Mouse (Mus musculus) cortical plate, adult 2 months (tissue): ENCODE data around the gene Slc16a3. TPM values are rescaled to one million over a fixed set of nuclear protein-coding genes. Genes with fewer than 3 reads are reported as not detected.

Source experiments
- H3K27ac ChIP-seq: fragments of 200-500 bp; 2 replicates; pipeline ENCODE4 v1.5.1; 2012; ENCODE audit warnings: low read length, control low read depth, inconsistent platforms; ENCODE audit not compliant: insufficient read depth
- H3K4me1 ChIP-seq: fragments of 200-500 bp; 2 replicates; pipeline ENCODE4 v1.6.1; 2011; ENCODE audit warnings: low read length; ENCODE audit not compliant: control insufficient read depth, insufficient read depth
- H3K4me3 ChIP-seq: fragments of 200-500 bp; 2 replicates; pipeline ENCODE4 v1.5.1; 2011; ENCODE audit warnings: mild to moderate bottlenecking, low read length, control low read depth; ENCODE audit not compliant: insufficient read depth
- CTCF ChIP-seq: fragments of 200-500 bp; IDR thresholded peaks from 2 replicates; pipeline ENCODE4 v1.5.1; 2011; ENCODE audit warnings: mild to moderate bottlenecking, control low read depth, low read length; ENCODE audit not compliant: insufficient read depth; ENCODE audit errors: extremely low read depth
- POLR2A ChIP-seq: fragments of 200-500 bp; IDR thresholded peaks from 2 replicates; pipeline ENCODE4 v1.6.1; 2011; ENCODE audit warnings: mild to moderate bottlenecking, low read length, control low read depth; ENCODE audit not compliant: insufficient read depth; ENCODE audit errors: extremely low read depth
- polyA plus RNA-seq: library from polyadenylated mRNA; depleted of rRNA; stranded (reverse); fragments of >200 nt; gene quantifications from 2 replicates; pipeline ENCODE4 v1.2.3, GENCODE M21; 2012; rRNA removed

The Slc16a3 gene
- polyA plus RNA-seq, 1 experiment: 7.1 TPM

DNA sequence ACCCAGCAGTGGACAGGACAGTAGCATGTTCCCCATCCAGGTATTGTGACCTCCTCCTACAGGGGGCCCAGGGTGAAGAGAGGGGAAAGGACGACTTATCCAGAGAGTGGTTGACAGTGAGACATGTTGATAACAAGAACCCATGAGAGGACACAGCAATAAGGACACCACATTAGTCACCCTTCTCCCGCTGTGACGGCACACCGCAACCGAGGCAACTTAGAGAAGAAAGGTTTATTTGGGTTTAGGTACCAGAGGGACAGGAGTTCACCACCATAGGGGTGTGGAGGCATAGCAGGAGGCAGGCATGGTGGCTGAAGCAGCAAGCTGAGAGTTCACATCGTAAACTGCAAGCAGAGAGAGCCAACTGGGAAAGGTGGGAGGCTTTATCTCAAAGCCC is 57.9 kb downstream of the Slc16a3 start:
- H3K4me3 ChIP-seq: no peak overlapping the region
- peaks cover 1% of the 10 kb centered on the region; the same call in 1 of the 2 replicates for H3K4me1 ChIP-seq
- no peak overlapping the region for H3K27ac ChIP-seq
- TF ChIP-seq POLR2A (no peak), CTCF (no peak)

DNA sequence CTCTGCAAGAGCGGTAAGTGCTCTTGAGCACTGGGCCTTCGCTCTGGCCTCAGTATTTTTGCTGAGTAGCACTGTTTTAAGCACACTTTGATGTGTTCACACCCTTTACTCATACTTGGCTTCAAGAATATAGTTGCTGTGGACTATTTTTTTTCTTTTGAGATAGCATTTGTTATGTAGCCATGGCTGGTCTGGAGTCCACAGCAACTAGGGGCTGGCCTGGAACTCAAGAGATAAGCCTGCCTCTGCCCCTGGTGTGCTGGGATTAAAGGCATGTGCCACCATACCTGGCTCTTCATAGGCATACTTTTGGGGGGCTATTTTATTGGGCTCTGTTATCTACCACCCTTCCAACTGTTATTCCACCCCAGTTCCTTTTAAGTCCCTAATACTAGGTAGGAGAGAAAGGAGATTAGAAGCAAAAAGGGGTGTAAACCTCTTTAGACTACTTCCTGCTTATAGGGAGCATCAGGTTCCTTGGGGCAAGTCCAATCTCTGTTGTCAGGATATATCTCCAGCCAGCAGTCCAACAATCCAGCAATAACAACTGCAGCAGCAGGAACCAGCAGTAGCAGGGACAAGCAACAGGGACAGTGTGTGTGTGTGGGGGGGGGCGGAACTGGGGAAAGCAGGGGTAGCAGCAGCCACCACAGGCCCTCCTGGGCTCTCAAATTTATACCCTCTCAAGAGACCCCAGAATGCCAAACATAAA is 61.9 kb downstream of the Slc16a3 start:
- Histone ChIP-seq H3K4me3 (no peak overlapping the region), H3K27ac (no peak overlapping the region), H3K4me1 (no peaks in the 10 kb centered on the region)
- TF ChIP-seq POLR2A: no peak
- TF ChIP-seq CTCF: no peak

Other genes with a start within 250 kb of the Slc16a3 start
- 36.2 and 40.2 TPM in 2 replicates for gene Cenpx, start 234.7 kb upstream of the Slc16a3 start, polyA plus RNA-seq
- 114 and 137 TPM in 2 replicates for gene Lrrc45, start 234.6 kb upstream of the Slc16a3 start, polyA plus RNA-seq
- 60.4 and 72.2 TPM in 2 replicates for gene Rac3, start 227.0 kb upstream of the Slc16a3 start, polyA plus RNA-seq
- gene Dcxr, start 221.2 kb upstream of the Slc16a3 start, polyA plus RNA-seq: 20.5 and 21.3 TPM in 2 replicates
- gene Cbr2, start 216.4 kb upstream of the Slc16a3 start, polyA plus RNA-seq: 4.6 and 4.9 TPM in 2 replicates
- gene Hmga1b, start 185.7 kb upstream of the Slc16a3 start, polyA plus RNA-seq: 1.4 and 2.8 TPM in 2 replicates
- gene Rfng, start 164.3 kb upstream of the Slc16a3 start, polyA plus RNA-seq: 98.9 and 103 TPM in 2 replicates
- gene Gps1, start 164.2 kb upstream of the Slc16a3 start, polyA plus RNA-seq: 223 and 224 TPM in 2 replicates
- gene Dus1l, start 152.1 kb upstream of the Slc16a3 start, polyA plus RNA-seq: 49.8 and 51.3 TPM in 2 replicates
- gene Fasn, start 123.9 kb upstream of the Slc16a3 start, polyA plus RNA-seq: 219 and 242 TPM in 2 replicates
- gene Ccdc57, start 15.6 kb upstream of the Slc16a3 start, polyA plus RNA-seq: 11.0 and 13.1 TPM in 2 replicates
- gene Csnk1d, start 42.9 kb downstream of the Slc16a3 start, polyA plus RNA-seq: 108 and 110 TPM in 2 replicates
- 3.4 and 3.8 TPM in 2 replicates for gene Cd7, start 90.9 kb downstream of the Slc16a3 start, polyA plus RNA-seq
- not detected in 2 replicates for gene Sectm1b, start 115.1 kb downstream of the Slc16a3 start, polyA plus RNA-seq
- not detected in 2 replicates for gene Sectm1a, start 132.7 kb downstream of the Slc16a3 start, polyA plus RNA-seq
- not detected in 2 replicates for gene Tex19.2, start 170.2 kb downstream of the Slc16a3 start, polyA plus RNA-seq
- not detected in 2 replicates for gene Tex19.1, start 197.7 kb downstream of the Slc16a3 start, polyA plus RNA-seq
- gene Uts2r, start 211.8 kb downstream of the Slc16a3 start, polyA plus RNA-seq: 0.17 and 0.19 TPM in 2 replicates